Mouse (Mus musculus): ENCODE measurements at regions not wholly inside any gene's neighbourhood (a gene's known extent, or its start where the extent isn't known, plus 50 kb on each side); places are given as distances from the start of the nearest gene placed in this dataset.

GRCm38 (mm10) chr12:78133341-78133740 lies 60.7 kb upstream of the Gm6657 start:
- TF ChIP-seq CTCF (IDR thresholded peaks at IDR 0.05; ENCODE audit: borderline replicate concordance, insufficient read depth, low read length) (no peak), POLR2A (IDR thresholded peaks at IDR 0.05; ENCODE audit: low read depth, low read length) (no peak)
